Mouse (Mus musculus) 416B (cell line): ENCODE results near the gene Cadps.

Source experiments
- DNase-seq: peaks from one replicate; pipeline ENCODE4 v3.0.0; 2011; ENCODE audit warnings: low read depth

Gene Cadps

DNA sequence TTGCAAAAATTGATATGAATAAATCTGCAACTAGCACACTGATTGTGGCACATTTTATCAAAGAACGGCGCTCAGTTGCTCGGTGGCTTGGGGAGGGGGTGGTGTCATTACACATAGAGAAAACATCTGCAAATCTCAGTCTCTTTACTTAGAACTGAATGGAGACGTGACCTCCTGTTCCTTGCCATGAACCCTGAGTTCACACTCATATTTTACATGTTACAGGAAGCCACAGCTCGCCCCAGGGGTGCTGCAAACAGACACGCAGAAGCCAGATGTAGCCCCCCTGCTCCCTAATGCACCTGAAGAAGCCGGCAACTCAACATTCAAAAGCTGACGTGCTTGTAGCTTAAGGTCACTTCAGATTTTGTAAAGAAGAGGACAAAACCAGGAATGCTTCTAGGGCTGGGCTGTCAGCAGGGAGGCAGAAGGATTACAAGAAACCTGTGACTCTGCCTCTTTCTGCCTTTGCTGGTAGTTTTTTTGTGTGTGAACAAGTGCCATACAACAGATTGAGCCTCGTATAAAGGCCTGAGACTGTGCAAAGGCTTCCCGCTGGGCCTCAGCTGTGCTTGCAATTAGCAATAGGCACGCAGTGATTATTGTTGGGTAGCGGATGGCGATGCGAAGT lies 434.0 kb downstream of the Cadps start:
- no peak for DNase-seq

- DNase-seq = no peak
Measured at GRCm38 (mm10) chr14:12388192-12388795, 434.6 kb downstream of the Cadps start.

GRCm38 (mm10) chr14:12387176-12387575 lies 435.7 kb downstream of the Cadps start:
- DNase-seq = no peak

GRCm38 (mm10) chr14:12377883-12378282 lies 445.0 kb downstream of the Cadps start:
- no peak for DNase-seq

DNA sequence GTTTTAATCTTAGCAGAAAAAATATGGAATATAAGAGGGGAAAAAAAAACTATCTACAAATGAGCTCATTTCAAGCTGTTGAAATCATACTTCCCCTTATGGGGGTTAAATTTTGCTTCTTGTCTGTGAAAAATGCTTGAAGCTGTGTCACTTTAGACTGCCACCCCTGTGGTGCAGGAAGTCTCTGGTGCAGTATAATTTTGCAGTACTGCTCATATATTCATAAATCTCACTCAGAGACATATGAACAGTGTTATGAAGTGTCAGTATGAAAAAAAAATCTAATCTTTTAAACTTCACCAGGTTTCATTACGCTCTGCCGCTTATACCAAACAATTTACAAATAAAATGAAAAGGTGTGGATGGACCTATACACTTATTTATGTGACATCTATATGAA lies 445.6 kb downstream of the Cadps start:
- DNase-seq = no peak

DNA sequence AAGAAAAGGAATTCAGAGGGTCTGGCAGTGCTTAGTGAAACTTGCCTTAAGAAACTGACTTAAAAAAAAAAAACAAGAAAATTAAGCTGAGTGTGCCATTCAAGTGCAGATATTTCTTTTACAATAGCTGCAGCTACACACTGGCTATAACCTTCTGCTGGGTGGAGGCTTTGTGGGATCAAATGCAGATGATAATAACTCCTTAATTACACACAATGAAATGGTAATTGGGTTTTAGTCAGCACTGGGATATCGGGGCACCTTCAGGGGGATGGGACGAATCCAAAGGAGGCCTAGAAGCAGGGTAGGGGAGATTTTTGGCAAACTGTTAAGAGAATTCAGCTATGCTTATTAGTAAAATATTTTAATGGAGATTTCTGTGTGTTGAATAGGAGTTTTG lies 447.4 kb downstream of the Cadps start:
- no peak for DNase-seq

GRCm38 (mm10) chr14:12350271-12350916 lies 472.5 kb downstream of the Cadps start:
- DNase-seq = no peak

DNA sequence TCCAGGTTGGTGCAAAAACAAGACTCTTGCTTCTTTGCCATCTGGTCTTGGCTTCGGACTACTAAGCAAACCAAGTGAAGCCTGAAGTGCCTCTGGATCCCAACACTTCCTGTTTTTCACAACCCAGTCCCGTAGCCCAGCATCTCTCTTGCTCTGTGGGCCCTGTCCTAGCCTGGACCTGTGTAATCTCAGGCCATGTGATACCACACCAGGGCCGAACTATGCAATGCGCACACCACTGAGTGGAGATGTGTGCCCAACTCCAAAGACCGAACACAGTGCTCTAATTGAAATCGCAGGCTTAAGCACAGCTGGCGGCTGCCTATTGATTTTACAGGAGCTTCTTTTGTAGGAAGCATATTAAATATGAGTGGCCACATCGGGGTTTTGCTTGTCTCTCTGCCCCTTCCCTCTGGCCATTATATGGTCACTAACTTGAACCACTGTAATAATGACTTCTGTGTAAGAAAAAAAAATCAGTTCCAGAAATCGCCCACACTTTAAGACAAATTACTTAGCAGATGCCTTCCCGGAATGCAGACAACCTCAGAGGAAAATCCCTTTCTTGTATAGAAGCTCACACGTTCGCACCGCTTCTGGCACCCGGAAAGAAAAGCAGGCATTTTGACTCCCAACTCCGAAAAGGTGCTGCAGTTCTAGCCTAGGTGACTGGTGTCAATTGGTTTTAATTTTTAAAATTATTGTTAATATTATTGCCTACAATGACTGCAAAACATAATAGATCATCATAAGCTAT lies 473.4 kb downstream of the Cadps start:
- DNase-seq = no peak

GRCm38 (mm10) chr14:12348089-12348488 lies 474.8 kb downstream of the Cadps start, which contains the start of gene Fezf2:
Gene Fezf2, minus strand, starts transcription at chr14:12348189.
- DNase-seq = no peak

DNA sequence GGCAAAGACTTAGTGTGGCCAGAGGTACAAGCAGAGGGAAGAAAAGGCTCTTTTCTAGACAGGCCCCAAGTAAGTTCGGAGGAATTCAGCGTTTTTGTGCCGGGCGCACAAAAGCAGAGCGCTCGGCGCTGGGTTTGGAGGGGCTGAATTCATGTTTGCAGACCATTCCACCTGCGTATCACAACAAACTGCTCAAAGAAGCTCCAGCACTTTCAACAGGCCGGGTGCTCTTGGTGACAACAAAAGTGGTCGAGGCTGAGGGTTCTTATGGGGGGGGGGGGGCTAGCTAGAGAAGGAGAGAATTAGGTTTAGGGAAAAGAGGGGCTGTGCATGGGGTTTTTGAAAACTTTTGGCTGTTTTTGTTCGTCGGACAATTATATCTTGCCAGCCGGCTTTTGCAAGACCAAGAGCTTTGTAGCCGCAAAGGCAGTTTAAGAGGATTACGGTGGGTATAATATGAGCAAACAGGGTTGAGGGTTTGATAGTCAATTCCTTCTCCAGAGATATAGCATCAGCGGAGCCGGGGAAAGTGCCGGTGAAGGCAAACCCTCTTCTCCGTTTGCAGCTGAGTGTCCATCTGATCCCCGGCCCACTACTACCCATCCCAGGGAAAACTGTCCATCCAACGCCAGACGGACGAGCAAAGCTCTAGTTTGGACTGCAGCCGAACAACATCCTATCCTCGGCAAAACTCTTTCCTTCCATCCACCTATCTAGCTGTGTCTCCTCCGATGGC lies 475.8 kb downstream of the Cadps start:
- no peak for DNase-seq

GRCm38 (mm10) chr14:12346011-12346864 lies 476.6 kb downstream of the Cadps start:
- DNase-seq = no peak

DNA sequence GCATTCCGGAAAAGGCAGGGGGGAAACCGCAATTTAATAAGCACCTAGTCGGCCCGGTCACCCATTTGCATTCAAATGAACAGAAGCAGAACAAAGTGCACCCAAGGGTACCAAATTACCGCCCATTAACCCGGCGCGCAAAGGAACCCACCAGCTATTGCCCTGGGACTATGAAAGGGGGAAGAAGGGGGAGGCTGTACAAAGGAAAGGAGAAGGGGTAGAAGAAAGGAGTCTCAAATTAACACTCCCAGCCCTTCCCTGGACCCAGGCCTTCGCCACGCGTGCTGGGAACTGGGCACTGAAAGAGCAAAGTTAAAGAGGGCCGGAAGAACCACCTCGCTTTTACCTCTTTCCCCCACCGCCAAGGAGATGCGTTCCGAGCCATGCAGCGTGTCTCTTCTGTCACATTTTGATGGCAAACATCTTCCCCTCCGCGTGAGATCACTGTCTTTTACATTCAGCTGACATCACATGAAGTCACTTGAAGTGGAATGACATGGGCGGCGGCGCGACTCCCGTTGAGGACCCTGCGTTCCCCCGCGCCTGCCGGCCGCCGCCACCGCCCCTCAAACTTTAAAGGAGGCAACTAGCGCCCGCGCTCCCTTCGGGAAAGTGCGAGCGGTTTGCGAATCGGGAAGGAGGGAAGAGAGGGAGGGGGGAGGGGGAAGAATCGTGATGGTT lies 477.5 kb downstream of the Cadps start:
- no peak for DNase-seq

DNA sequence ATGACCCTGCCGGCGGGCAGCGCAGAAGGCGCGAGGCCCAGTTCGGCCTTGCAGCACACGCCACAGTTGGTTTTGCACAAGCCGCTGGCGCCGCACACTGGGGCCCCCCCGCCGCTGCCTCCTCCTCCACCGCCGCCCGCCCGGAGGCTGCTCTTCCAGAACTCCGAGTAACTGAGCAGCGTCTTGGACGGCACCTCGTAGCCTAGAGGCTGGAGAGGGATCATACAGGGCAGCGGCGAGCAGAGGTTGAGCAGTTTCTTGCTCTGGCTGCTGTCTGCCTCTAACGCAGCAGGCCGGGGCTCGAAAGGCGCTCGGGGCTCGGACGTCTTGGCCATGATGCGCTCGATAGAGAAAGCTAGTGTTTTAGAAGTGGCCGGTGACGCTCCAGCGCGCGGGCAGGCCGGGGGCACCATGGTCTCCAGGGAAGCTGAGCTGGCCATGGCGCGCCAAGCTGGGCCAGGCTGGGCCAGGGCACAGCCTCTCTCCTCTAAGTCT lies 478.1 kb downstream of the Cadps start:
- DNase-seq = no peak

DNA sequence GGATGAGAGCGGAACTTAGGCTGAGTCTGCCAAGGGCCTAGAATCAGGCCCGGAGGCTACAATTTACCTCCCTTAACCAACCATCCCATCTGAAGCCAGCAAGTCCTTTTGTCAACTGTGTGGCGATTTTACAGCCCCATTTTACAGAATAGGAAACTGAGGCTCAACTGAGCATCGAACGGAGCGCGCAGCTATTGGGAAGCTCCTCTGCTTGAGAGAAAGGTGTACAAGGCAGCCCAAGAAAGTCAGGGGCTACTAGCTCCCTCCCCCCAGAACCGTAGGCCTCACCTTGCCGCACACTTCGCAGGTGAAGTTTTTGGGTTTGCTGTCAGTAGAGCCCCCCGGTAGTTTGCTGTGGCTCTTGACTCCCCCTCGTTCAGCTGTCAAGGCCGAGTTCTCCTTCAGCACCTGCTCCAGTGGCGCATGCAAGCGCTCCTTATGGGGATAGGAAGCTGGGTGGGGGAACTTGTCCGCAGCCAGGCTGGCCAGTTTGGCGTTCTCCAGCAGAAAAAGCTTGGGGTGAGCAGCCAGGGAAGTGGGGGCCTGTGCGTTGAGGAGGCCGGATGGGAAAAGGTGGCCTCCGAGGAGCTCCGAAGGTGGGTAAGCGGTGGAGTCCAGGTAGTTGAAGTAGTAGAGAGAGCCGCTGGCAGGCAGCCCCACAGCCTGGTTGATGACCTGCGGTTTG lies 478.7 kb downstream of the Cadps start:
- DNase-seq = no peak

DNA sequence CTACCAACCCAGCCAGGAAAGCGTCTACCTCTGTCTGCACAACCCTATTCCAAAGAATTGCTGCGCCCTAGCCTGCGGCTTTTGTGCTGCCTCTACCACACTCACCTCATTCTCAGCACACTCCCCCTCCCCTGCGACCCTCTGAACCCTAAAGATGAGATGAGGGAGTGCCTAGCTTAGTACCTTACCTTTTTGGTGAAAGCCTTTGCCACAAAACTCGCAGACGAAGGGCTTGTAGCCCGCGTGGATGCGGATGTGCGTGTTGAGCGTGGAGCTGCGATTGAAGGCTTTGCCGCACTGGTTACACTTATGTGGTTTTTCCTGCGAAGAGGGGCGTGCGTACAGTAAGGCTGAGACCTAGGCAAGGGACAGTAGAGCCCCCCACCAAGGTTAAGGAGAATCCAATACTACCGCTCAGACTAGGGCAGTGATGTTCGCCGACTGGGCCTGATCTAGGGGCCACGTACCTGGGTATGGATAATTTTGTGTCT lies 479.4 kb downstream of the Cadps start:
- DNase-seq = no peak

DNA sequence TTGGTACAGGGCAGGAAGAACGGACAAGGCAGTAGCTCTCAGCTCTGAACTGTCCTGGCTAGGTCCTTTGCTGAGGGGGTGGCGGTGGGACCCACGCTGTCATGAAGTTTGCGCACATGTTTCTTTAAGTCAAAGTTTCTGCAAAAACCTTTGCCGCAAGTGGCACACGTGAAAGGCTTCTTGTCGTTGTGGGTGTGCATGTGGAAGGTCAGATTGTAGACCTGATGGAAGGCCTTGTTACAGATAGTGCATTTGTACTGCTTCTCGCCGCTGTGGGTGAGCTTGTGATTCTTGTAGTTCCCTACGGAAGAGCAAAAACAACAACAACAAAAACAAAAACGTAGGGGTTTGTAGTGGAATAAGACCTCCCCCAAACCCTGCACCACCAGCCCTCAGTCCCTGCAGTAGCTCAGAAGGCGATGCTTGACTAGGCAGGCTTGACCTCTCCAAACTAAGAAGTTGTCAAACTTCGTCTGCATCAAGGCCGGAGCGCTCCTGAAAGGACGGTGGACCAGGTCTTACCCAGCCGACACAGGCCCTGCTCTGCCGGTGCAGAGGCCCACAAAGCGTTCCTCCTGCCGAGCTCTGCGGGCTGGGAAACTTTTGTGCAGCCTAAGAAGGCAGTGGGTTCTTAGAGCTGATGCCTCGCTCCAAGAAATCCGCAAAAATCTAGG lies 480.3 kb downstream of the Cadps start:
- no peak for DNase-seq

- DNase-seq = no peak
Measured at GRCm38 (mm10) chr14:12341789-12342457, 481.0 kb downstream of the Cadps start.

DNA sequence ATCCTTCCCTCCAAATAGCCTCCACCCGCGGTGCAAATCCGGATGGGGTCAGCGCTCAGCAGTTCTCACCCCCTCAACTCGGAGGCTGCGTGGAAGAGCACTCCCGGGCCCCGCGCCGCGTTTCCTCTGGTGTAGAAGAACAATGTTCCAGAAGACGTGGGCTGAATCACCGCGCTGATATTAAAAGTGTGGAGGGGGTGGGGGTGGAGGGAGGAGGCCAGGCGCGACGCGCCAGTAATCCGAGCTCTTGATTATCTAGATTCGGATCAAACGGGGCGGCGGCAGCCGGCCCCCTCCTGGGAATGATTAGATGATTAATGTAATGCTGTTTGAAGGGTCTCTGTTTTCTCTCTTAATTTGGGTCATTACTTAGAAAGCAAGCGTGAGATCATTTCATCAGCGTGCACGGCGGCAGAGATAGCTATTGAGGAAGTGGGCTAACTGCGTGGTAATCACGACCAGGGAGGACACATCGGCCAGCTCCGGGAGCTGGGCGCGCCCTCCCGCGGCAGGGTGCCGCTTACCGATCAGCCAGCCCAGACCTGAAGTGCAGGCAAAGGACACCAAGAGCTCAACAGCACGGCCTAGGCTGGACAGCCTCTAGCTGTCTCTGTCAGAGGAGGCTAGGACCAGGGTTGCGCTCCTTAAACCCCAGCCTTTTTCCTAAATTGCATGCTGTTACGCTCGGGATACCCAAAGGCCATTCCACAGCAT lies 481.6 kb downstream of the Cadps start:
- no peak for DNase-seq
